Mouse (Mus musculus) thymus, postnatal 0 days (tissue): Measurements from ENCODE around the gene Tsc22d3. TPM values are rescaled to one million over a fixed set of nuclear protein-coding genes. Genes with fewer than 3 reads are reported as not detected.

Source experiments
- DNase-seq: peaks from one replicate; pipeline ENCODE4 v3.0.0-alpha.2; 2015; ENCODE audit warnings: low spot score
- polyA plus RNA-seq: library from polyadenylated mRNA; unstranded; fragments of >200 nt; fragmentation: Nextera tagmentation; extraction: Ambion mirVana; gene quantifications from 2 replicates; pipeline ENCODE4 v1.2.1, GENCODE M21; 2015

The Tsc22d3 gene
- 74.0 and 84.3 TPM in 2 replicates for polyA plus RNA-seq

DNA sequence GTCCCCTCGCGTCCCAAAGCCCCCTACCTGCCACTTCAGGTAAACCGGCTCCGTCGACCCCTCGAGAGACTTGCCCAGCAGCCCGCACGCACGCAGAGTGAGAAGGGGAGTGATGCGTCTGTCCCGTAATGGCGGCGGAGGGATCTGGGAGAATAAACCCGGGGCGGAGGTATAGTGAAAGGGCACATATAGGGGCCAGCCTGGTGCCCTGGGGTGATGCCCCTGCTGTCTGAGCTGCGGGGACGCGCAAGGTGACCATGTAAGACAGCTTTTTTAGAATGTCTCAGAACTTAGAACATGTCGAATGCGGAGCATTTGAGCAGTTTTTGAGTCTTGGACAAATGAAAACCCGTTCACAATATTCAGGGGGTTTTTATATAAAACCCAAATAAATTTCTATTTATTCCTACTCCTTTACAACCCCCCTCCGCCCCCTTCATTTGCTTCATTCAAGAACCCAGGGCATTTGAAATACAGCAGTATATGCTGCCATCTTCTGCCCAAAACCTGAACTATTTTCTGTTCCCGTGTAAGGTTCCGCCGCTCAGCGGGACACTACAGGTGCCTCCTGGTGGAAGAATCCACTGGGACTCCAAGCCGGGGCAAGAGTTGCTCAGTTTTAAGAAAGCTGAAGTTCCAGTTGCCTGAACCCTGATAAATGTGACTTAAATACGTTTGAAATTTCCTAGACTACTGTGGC lies at the start of gene Tsc22d3:
Gene Tsc22d3, minus strand, starts transcription at position 250 of the 700 bp plus-strand sequence.
- peak; percentile 52 for DNase-seq

DNA sequence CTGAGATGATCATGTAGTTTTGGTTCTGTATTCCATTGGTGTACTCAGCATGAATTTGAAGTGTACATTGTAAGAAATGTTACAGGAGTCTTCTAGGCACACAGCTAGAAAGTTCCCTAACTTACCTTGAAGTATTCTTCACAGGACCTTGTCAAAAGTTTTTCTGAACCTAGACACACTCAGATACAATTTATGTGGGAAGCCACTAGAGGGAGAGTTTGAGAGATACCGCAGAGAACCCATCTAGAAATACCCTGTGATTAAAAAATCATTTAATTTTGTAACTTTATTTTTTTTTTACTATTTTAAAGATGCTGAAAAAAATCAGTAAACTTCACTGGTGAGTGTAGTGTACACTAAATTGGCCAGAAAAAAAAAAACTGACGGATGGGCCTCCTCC lies 39.1 kb upstream of the Tsc22d3 start:
- DNase-seq, result no peak

DNA sequence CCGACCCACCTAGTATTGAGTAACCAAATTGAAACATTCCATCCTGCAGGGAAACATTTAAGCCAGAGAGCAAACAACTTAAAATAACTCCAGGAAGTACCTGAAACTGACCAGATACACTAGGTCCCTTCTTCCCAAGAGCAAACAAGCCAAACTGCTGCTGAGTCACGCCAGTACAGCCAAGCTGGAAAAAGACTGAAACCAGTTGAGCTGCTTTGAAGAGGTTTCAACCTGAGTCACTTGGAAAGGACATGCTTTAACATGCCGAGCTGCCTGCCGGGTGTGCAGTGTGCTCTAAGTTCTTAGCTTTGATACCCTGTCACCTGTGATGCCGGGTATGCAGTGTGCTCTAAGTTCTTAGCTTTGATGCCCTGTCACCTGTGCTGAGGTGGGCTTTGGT lies 37.6 kb upstream of the Tsc22d3 start:
- no peak for DNase-seq

DNA sequence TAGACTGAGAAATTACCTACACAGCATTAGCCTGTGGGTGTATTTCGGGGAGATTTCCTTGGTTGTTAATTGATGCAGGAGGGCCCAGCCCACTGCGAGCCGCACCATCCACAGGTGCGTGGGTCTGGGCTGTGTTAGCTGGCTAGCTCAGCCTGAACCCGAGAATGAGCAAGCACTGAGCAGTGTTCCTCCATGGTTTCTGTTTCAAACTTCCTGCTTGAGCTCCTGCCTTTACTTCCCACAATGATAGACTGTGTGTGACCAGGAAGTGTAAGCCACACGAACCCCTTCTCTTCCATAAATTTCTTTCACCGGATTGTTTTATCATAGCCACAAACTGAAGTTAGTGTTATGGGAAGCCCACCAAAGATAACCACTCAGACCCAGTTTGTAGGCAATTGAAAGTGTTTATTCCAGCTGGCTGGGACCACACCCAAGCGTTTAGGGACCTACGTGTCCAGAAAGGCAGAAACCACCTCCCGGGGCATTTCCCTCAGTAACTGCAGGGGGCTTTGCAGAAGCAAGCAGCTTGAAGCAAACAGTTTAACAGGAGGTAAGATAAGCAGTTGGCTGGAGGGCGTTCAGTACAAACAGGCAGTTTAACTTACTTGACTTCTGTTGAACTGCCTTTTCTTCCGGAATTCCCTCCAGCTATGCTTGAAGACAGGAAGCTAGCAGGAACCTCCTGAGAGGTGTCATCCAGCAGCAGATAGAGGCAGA lies 24.6 kb upstream of the Tsc22d3 start:
- no peak for DNase-seq

DNA sequence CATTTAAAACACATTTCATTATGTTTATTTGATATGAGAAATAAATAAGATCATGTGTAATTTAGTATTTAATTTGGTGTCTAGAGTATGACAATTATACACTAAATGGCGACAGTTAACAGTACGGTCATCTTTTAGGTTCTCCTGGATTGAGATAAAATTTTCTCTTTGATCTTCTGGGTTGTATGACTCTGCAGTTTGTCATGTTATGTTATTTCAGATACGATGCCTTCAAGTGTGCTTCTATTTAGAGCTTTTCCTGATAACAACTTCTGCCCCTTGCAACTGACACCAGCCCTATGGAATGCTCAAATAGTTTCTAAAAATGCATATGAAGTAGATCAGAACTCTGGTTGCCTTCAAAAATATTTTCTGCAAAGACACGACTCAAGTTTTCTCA lies 9.5 kb upstream of the Tsc22d3 start:
- no peak for DNase-seq

DNA sequence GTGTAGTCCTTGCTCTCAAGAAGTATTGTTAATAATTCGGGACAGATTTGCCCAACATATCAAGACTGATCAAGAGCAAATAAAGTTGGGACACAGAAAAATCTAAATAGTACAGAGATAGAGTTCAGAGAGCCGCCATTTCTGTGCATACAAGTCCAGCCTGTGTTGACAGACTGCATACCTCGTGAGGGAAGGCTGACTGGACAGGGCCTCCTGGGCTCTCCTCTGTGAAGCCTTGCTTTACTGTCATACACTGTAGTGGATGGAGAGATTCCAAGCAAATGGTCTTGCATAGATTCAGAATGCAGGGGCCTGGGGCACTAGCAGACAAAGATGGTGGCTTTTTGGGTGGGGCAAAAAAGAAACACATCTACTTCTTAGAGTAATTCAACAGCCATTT lies 1.4 kb upstream of the Tsc22d3 start:
- no peak for DNase-seq

DNA sequence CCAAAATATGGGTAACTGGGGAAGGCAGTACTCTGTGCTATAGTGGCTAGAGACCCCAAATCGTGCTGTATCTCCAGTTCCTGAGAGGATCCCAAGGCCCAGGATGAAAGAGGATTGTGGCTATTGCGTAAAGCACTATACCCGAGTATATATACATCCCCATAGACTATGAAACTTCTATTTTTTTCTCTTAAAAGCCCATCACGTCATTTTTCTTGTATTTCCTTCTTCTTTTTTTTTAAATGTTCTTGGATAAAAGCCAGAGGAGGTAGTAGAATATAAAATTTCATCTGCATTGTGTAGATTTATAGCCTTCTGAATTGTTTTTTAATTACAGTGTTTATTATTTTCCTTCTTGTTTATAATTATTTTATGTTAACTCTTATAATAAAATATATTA lies 852 bp upstream of the Tsc22d3 start:
- no peak for DNase-seq

DNA sequence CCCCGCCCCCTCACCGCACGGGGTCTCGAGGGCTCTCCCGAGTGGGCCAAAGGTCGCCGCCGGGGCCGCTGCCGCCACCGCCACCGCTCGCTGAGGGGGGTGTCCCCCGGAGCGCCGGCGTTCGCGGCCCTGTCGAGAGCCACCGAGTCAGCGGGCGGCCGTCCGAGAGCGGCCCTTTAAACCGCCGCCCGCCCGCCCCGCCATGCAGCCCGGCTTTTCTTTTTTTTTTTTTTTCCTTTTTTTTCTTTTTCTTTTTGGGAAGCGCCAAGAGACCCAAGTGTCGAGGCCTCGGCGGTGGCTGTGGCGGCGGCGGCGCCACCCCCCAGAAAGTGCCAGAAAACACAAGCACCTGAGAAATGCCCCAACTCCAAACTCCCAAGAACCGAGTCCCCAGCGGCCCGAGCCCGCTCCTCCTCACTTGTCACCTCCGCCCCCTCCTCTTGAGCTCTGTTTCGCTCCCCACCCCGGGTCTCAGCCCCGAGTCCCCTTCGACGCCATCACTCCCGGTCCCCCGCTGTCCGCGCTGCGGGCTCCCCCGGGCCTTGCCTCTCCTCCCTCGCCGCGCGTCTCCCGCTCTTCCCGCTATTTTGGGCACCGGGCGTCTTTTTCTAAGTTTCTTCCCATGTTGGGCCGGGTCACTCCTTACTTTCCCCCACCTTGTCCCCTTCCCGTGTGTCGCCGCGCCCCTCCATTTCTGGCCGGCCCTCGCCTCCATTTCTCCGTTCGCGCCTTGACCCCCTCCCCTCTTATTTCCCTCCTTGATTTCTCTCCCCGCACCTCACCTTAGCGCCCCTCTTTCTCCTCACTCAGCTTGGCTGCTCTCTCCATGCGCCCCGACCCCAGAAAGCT lies 674 bp downstream of the Tsc22d3 start:
- DNase-seq, result no peak

DNA sequence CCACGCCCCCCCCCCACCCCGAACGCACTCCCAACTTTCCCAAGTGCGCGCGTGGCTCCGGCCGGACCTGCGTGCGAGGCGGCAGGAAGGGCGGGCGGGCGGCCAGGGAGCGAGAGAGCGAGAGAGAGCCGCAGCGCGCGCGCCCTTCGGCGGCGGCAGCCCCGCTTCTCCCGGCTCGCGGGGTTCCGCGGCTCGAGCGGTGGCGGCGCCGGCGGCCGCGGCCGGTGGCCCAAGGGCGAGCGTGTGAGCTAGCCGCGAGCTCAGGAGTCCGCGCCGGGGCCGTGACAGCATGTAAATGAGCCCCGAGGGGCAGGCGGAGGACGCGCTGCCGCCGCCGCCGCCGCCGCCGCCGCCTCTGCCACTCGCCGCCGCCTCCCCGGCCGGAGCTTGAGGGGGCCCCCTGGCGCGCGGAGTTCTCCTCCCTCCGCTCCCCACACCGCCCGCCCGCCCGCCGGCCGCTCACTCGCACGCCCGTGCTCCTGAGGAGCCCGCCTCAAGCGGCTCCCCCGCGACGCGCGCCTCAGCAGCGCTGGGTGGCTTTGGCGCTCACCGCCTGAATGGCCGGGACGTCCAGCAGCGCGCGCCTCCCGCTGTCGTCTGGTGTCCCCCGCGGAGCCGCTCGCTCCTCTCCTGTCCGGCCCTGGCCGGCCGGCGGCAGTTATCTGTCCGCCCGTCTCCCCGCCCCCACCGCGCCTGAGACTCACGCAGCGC lies 1.5 kb downstream of the Tsc22d3 start:
- peak; percentile 27 for DNase-seq

DNA sequence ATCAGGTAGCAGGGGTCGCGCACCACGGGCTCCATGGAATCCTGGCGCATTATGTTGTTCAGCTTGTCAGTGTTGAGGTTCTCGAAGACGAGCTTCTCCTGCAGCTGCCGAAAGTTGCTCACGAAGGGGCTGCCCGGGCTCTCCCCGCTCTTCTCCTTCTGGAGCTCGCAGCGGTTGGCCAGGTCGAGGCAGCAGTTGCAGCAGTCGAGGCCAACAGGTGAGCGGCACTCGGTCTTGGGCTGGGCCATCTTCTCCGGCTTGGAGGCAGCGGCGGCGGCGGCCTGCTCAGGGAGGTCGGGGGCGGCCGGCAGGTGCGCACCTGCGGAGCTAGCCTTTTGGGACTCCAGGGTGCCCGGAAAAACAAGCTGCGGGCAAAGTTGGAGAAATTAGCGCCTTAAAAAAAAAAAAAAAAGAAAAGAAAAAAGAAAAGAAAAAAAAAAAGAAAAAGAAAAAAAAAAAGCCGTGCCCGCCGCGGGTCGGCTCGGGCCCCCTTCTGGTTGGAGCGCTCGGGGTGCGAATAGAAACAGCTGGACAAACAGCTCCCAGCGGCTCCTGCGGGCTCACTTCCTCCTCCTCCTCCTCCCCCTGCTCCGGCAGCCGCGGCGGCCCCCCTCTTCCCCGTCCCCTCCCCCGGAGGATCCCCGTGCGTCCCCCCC lies 2.1 kb downstream of the Tsc22d3 start:
- DNase-seq, result no peak

DNA sequence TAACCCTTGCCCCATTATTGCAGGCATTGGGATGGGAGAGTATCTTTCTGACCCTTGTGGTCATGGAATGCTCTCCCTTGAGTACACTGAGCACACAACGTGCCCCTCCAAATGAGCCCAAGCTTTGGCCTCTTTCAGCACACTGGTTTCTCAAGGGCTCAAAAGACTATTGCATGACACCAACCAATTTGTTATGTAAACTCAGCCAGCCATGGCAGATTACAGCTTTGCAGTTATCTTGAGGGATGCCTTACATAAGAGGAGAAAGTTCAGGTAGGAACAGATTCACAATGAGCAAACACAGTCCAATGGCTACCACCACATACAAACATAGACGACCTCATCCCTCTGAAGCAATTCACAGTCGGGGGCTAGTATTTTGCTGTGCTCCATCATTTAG lies 9.3 kb downstream of the Tsc22d3 start:
- DNase-seq, result no peak

DNA sequence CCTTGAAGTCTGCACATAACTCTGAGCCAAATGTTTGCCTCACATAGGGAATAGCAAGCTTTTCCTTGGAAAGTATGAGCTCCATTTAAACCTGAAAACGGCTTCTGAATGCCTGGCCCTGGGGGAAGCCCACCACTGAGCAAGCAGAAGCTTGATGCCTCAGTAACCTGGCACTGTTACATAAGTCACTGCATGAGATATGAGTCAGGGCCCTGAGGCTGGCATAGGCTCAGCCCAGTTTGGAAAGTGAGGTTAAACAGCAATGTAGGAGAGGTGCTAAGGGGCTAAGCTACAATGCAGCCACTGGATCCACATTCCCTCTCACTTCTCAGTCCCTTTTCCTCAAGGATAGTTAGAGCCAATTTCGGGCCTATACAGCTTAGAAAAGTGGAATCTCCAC lies 10.3 kb downstream of the Tsc22d3 start:
- DNase-seq, result no peak

DNA sequence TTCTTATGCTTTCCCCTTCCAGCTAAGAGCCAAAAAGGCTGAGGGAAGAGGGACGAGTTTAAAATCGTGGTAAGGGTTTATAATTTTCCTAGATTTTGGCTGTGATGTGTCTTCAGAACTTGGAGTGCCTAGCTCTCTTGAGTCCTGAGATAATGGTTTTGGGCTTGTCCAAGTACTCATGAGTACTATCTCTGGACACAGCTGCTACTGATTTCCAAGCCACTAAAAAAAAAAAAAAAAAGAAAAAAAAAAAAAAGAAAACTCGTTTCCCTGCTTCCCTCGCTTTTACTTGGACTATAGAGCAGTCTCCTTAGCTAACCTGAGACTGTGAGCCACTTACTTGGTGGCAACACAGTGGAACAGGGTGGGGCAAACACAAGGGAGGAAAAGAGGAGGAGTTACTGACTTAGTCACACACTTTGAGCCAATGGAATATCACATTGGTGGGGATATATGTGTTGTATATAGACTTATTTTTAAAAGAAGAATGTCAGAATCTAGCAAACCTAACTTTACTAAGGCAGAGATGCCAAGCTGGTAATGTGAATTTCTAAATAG lies 11.2 kb downstream of the Tsc22d3 start:
- DNase-seq, result no peak

DNA sequence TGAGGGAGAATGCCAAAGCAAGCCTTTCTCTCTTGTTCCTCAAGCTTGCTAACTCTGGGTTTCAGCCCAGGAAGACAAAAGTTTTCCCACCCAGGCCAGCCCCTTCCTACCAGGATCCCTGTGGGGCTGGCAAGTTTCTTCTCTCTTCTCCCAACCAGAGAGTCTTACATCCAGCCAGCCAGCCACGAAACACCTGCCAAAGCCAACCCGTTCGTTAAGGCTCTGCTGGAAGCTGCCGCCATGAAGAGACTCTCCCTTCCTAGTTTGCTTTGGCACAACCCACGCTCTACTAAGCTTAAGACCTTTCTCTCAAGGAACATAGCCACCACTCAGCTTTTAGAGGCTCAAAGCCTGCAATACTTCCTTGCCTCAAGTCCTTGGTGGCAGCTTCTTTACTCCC lies 11.9 kb downstream of the Tsc22d3 start:
- no peak for DNase-seq

DNA sequence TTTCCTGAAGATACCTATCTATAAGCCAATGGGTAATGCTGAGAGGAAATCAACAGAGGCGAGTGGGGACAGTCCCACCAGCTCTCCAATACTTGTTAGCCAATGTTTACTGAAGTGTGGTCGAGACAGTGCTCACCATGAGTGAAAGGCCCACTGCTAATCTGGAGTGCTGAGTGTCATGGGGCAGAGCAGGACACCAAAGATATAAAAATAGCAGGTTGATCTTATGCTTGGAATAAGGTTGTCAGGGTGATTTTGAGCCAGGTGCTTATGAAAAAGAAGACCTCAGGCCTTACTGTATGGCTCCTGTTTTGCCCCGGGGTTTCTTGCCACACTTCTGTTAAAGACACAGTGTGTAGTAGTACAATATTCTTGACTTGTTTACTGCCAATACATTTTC lies 20.0 kb downstream of the Tsc22d3 start:
- DNase-seq, result no peak

DNA sequence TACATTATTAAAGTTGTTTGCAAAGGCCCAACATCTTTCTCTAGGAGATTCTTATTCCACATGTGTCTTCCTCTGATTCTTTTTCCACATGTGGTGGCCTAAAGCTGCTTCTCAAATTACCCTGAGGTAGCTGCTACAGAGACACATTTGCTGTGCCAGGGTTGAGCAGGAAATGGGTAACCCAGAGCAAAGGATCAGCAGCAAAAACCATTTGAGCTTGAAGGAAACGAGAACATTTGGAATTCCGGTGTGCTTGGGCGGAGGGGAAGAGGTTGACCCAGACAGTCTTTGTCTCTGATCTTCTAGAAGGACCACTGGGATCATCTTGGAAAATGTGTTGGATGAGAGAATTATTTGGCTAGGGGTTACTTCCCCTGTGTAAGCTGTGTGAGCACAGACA lies 24.8 kb downstream of the Tsc22d3 start:
- no peak for DNase-seq

DNA sequence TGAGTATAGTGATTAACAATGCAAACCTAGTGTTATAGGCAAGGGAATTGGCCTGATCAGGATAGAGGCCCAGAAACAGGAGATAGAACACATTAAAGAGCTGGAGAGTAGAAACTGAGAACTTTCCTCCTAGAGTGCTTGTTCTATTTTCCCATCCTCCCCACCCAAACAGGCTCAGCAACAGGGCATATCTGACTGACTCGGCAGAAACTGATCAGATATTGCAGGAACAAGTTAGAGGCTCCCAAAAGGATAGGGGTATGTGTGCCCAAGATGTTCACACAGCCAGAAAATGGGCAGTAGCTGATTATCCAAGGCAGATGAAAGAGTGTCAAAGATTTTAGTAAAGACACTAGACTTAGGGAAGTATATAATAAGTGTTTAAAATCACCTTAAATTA lies 25.3 kb downstream of the Tsc22d3 start:
- no peak for DNase-seq

DNA sequence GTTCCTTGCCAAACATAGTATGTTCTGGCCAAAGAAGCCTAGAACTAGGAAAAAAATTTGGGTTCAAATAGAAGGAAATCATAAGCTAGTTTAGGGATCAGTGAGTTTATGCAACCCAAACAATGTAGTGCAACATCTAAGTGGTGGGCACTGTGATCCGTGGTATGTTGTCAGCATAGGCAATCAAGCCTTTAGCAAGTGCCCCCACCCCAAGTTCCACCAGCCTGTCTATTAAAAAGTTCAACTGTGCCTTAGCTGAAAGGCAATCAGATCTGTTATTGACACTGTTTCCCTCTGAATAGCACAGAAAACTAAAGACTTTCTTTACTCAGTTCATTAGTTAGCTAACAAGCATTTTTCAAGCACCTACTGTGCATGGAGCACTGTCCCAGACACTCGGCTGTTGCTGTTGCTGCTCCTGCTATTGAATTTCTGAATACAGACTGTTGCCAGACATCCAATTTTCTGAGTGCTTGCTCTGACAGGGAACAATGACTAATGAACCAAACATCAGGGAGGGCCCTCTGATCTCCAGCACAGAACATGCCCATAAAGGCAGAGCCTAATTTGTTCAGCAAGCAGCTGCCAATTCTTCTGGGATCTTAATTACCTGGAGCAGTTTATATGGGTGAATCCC lies 27.6 kb downstream of the Tsc22d3 start:
- DNase-seq, result no peak

DNA sequence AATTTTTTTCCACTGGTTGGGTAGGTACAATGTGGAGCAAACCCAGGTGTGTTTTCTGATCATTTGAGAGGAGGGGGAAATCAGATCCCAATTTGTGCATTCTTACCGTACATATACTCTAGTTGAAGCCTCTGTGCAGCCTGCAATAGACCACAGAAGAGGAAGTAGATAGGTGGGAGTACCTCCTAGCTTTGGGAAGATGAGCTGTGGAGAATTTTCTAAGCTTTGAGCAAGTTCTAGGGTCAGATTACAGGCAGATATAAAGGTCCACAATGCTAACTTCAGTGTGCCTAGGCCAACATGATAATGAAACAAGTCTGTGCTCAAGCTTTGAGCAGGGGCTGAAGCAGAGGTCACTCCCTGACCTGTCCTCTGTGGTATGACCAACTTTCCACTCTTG lies 30.9 kb downstream of the Tsc22d3 start:
- no peak for DNase-seq

DNA sequence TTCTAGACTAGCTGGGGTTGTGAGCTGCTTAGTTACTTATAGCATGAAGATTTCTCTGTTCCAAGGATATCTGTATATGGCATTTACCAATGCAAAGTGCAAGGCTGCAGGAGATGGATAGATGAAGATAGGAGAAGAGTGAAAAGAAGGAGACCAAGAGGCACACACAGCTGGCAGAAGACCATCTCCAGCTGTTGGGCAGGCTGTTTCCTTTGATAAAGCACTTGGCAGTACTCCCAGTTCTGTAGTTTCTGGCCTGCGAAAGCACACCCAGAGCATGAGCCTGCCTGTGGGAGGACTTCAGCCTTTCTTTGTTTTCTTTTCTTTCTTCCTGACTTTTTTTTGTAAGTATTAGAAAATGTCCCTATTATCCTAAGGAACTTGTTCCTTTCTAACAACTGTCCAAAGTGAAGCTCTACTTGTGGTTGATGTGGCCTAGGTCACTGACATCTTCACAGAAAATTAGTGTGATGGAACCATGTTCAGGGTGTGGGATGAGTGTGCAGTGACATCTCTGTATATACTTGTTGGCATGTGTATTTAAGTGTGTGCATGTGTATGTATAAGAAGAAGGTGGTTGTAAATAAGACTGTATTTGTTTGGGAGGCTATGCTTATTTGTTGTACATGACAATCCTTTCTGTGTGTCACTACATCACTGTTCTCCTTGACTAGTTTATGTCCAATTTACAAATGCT lies 32.6 kb downstream of the Tsc22d3 start:
- no peak for DNase-seq
